Mouse (Mus musculus): ENCODE measurements around the gene Tnfaip8l1.

Tnfaip8l1 gene

DNA sequence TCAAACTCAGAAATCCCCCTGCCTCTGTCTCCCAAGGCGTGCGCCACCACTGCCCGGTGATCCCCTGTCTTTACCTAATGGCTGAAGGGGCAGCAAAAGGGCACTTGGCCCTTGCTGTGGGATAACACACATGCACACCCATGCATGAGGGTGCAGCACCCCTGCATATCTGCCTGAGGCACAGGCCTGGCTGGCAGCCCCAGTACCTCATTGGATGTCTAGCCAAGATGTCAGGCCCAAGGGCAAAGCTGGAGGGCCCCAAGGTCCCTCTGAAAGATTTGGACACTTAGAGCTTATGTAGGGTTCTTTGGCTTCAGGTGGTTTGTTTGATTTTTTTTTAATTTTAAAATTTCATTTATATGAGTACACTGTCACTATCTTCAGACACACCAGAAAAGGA is 13.1 kb downstream of the Tnfaip8l1 start:
- DNase-seq (ENCODE audit: low read depth, low spot score), result no peak

DNA sequence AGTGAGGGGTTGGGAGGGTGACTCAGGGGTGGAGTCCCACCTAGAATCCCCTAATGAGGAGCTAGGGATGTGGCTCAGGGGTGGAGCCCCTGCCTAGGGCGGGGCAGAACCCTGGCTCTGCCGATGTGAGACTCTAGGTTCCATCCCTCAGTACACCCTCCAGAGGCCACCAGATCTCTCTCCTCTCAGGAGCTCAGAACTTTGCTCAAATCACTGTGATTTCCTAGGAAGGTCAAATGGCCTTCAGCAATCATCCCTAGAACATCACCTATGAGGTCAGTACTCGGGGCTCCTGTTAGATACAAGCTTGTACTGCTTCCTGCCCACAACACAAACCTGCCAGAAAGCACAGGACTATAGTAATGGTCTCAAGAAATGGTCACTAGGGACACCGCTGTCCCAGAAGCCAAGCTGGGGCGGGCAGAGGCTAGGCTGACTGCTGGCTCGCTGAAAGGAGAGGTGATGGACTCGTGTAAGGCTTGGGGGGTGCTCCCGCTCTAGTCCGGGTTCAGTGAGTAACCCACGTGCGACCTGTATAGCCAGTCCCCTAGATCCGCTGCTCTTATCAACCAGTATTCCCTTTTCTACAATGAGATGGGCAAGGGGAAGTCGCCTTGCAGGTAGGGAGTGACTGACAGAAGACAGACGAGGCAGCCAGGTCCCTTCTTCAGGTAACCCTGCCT is 20.8 kb downstream of the Tnfaip8l1 start:
- no peak for DNase-seq (ENCODE audit: low read depth, low spot score)

DNA sequence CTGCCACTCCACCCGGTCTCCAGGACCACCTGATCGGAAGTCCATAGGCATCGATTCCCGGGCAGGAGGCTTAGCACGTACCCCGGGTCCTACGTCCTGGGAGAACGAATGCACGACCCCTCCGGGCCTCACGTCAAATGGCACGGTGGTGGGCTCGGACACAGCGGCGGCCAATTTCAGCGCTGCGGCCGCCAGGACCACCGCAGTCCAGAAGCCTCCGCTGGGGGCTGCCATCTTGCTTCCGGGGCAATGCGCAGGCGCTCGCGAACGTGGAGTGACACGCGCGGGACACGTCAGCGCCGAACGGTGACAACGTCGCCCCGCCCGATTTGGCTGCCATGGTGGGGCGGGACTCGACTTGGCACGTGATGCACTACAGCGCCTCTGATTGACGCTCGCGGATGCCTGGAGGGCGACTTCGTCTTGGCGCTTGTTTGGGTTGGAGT is 21.4 kb downstream of the Tnfaip8l1 start, which contains the start of gene Mydgf:
Gene Mydgf, minus strand, starts transcription at position 263 of the 446 bp plus-strand sequence.
- peak; percentile 83 for DNase-seq (ENCODE audit: low read depth, low spot score)

- no peak for DNase-seq (ENCODE audit: low read depth, low spot score)
These were observed 23.2 kb downstream of the Tnfaip8l1 start for GRCm38 (mm10) chr17:56185281-56186141.

DNA sequence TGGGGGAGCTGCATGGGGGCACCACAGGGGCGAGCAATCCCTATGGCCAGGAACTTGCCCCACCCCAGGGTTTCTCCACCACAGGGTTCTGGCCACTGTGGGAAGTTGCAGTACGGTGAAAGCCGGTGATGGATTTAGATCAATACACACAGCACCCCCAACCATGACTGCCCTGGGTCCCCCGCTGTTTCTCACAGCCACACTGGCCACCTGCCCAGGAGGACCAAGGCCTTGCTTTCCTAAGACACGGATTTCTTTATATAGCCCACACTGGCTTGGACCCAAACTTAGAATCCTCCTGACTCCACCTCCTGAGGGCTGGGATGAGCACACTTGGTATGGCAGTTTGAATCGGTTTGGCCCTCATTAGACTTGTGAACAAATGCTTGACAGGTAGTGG is 29.0 kb downstream of the Tnfaip8l1 start:
- no peak for DNase-seq (ENCODE audit: low read depth, low spot score)

- DNase-seq (ENCODE audit: low read depth, low spot score), result no peak
These were observed 32.1 kb downstream of the Tnfaip8l1 start for GRCm38 (mm10) chr17:56194357-56194756.

DNA sequence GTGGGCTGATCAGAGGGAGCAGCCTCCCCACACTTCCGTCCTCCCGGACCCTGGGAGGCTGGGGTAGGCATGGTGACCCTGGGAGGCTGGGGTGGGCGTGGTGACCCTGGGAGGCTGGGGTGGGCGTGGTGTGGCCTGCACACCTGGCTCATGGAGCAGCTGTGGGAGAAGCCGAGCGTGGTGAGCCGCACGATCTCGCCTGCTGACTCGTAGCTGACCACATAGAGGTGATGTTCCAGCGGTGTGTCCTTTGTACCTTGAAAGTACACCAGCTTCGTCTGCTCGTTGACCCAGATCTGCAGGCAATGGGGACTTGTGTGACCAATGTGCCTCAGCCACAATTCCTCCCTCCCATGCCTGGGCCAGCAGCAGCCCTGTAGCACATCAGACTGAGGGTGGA is 32.5 kb downstream of the Tnfaip8l1 start:
- DNase-seq (ENCODE audit: low read depth, low spot score), result no peak

GRCm38 (mm10) chr17:56196860-56197259 is 34.6 kb downstream of the Tnfaip8l1 start:
- no peak for DNase-seq (ENCODE audit: low read depth, low spot score)

DNA sequence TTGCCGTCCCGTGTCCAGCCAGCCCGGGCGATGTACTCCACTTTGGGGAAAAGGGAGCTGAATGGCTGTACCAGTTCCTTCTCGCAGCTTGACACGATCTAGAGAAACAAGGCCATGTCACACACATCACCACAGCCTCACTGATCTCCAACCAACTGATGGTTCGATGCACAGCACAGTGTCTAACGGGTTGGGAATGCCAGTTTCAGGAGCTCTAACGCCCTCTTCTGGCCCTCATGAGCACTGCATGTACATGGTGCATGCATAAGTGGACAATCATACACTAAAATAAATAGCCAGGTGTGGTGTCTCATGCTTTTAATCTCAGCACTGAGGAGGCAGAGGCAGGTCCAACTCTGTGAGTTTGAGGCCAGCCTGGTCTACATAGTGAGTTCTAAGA is 38.3 kb downstream of the Tnfaip8l1 start:
- DNase-seq (ENCODE audit: low read depth, low spot score), result no peak

- no peak for DNase-seq (ENCODE audit: low read depth, low spot score)
These were observed 39.4 kb downstream of the Tnfaip8l1 start for GRCm38 (mm10) chr17:56201642-56202041.

DNA sequence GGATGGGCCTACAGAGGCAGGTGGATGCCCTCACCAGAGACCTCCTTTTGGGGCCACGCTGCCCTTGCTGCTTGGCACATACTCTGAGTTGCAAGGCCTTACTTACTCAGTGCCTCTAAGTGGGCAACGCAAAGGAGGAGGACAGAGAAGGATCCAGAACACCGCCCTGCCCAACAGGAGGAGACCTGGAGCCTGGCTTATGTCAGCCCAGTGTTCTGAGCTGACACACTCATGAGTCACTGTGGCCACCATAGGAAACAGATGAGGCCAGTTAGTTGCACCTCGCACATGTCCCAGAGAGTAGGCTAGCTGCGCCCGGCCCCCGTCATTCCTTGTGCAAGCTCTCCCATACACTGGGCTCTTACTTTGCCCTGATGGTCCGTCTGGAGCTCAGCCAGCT is 40.2 kb downstream of the Tnfaip8l1 start:
- DNase-seq (ENCODE audit: low read depth, low spot score), result no peak

GRCm38 (mm10) chr17:56203729-56204128 is 41.5 kb downstream of the Tnfaip8l1 start:
- no peak for DNase-seq (ENCODE audit: low read depth, low spot score)

DNA sequence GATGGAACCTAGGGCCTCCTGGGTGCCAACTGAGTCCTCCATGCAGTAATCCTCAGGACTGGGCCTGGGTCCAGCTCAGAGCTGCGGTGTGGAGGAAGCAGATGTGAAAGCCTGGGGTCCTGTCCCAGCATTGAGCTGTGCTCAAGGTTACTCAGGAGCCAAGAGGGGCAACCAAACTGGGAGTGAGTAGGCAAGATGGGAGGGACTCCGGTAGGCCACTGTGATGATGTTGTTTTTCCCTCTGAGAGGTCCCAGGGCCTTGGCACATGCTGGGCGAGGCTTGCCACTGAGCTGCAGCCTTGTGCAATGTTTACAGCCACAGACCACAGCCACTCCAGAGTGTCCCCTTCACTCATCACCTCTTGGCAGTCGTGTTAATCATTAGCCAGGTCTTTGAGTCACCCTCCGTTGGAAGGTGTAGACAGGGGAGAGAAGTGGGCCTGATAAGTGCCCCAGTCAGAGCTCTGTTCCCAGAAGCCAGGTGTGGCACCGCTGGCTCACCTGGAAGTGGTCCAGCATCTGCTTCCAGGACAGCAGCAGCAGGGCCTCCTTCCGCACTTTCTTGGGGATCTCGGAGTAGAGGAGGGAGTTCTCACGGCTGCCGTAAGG is 44.1 kb downstream of the Tnfaip8l1 start:
- no peak for DNase-seq (ENCODE audit: low read depth, low spot score)

DNA sequence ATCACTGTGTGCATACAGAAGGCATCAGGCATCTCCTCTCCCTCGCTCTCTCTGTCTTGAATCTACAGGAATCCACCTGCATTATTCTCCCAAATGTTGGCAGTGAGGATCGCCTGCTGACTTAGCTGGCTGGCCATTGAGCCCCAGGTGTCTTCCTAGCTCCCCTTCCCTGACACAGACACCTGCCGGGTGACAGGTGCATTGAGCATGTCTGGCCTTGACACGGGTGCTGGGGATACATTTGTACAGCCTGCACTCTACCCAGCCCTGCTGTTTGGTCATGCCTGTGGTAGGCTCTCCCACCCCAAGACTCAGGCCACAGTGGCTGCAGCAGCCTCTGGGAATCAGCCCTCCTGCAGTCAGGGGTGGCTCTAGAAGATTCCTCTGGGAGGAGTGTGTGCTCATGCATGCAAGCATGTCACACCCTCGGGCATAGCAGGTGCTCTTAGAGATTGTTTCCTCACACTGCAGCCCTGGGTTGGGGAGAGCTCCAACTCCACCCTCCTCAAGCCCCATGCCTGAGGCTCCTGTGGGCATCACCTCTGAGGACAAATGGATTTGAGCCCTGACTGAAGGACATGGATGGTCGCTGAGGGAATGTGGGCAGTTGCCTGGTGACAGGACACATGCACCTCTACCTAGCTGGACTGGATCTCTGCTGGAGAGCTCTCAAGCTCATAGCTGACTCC is 44.9 kb downstream of the Tnfaip8l1 start:
- no peak for DNase-seq (ENCODE audit: low read depth, low spot score)

- DNase-seq (ENCODE audit: low read depth, low spot score), result no peak
These were observed 45.8 kb downstream of the Tnfaip8l1 start for GRCm38 (mm10) chr17:56207963-56208530.

DNA sequence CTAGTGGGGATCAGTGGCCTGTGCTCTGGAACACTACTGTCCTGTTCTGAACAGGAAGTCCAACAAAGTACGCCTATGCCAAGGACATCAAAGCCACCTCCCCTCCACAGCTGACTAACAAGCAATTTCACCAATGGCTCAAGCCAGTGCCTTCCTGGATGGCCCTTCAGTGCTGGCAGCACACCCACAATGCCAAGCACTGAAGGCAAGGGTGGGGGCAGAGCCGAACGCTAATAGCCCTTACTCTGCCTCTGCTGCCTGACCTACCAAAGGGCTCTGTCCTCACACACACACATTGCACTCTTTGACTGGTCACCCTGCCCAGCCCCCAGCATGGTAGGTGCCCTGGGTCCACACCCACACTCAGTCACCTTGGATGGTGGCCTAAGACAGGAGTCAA is 46.5 kb downstream of the Tnfaip8l1 start:
- no peak for DNase-seq (ENCODE audit: low read depth, low spot score)

DNA sequence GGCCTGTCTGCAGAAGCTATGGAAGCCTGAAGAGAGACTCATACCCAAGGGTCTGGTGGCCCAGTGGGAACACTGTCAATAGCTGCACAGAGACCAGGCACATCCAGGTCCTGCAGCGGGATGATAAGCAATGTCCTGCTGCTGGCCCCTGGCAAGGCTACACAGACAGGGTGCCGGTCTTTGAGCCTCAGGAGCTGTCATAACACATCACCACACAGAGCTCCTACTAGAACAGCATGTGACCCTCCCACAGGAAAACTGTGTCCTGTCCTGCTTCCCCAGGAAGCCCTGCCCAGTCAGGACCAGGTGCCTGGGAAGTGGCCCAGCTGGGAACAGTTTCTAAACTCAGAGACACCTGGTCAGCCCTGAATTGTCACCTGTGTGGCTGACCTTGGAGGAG is 48.8 kb downstream of the Tnfaip8l1 start:
- DNase-seq (ENCODE audit: low read depth, low spot score), result no peak

DNA sequence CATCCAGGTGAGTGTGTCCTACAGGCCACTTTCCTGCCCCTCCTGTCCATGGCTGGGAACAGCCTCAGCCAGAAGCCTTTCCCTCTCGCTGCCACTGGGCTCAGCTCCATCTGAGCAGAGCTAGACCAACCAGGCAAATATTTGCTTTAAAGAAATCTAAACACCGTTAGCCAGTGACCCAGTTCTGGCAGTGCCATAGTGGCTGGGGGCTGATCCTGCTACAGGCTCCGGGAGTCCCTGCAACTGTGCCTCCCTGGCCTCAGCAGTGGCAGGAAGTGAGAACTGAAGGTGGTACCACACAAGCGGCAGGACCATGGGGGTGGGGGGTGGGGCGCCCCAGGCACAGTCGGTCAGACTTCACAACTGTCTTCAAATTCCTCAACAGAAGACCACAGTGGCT is 50.4 kb downstream of the Tnfaip8l1 start:
- DNase-seq (ENCODE audit: low read depth, low spot score), result no peak

GRCm38 (mm10) chr17:56214229-56214628 is 52.0 kb downstream of the Tnfaip8l1 start:
- DNase-seq (ENCODE audit: low read depth, low spot score), result no peak

DNA sequence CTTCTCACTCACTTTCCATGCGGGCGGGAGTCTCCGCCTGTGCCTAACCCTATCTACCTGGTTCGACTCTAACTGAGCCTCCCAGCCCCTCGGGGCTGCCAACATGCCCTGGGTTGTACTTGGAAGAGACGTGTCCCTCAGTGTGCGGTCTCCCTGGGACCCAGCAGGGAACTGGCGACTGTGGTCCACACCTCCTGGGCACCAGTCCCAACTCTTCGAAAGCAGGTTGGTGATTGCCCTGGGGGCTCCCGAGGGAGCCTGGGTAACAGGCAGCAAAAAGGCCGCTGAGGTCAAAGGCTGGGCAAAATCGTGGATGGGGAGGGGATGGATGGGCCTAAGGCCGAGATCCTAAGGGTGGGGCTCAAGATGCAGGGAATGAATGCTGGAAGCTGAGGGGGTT is 55.4 kb downstream of the Tnfaip8l1 start:
- DNase-seq (ENCODE audit: low read depth, low spot score), result no peak

- peak; percentile 91 for DNase-seq (ENCODE audit: low read depth, low spot score)
These were observed 56.3 kb downstream of the Tnfaip8l1 start, which contains the start of gene Dpp9 for GRCm38 (mm10) chr17:56218377-56219191. Gene Dpp9, minus strand, starts transcription at chr17:56218905.
